16 mouse cellular contexts compared by ENCODE assay signal in the genomic region with DNA sequence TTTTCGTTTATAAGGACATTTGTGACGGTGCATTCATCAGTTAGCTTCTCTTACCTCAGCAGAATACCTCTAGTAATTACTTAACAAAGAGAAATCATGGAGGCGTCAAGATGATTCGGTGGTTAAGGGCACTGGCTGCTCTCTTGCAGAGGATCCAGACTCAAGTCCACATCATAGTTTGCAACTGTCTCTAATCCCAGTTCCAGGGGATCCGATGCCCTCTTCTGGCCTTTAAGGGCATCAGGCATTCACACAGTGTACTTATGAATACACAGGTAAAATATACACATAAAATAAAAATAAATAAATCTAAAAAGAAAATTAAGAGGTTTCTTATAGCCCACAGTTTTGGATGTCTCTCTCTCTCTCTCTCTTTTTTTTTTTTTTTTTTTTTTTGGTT. TPM values are rescaled to one million over a fixed set of nuclear protein-coding genes. Genes with fewer than 3 reads are reported as not detected.
DNase-seq lines count a peak whose midpoint lies in the region; ATAC-seq and TF ChIP-seq lines count a peak whose summit lies in the region.
"Had no signal": no experiment of that assay in that cellular context is flagged by ENCODE, and none has a peak within 500 bp of the region (broad histone marks: within the 10 kb centered on the region; RNA-seq: fewer than 3 reads in every experiment).

No protein-coding gene starts in this region.

- TF ChIP-seq RAD21 in MEL (IDR thresholded peaks at IDR 0.05; ENCODE audit: low read depth, low read length), result peak; percentile 34

- peak; percentile 32; the same call in 1 of the 2 replicates for TF ChIP-seq CTCF in liver, postnatal 0 days (IDR thresholded peaks at IDR 0.05; ENCODE audit: low read depth)
- peak; percentile 16 to 54 (median 20); a peak in 3 of 6 replicates for TF ChIP-seq CTCF in MEL (IDR thresholded peaks at IDR 0.05 in 2 of 3, conservative IDR thresholded peaks at IDR 0.05 in 1 of 3; ENCODE audit: control insufficient read depth in 1 of 3, insufficient read depth in 1 of 3, low read depth in 2 of 3, low read length in 3 of 3, poor library complexity in 1 of 3, severe bottlenecking in 1 of 3)

- no peak overlapping the region for H3K4me2 ChIP-seq in liver, postnatal 0 days (ENCODE audit: low read depth, low read length)
- H3K4me2 ChIP-seq in liver, embryonic 12.5 days, result no peak overlapping the region
- H3K4me2 ChIP-seq: forebrain, embryonic 13.5 days; hindbrain, embryonic 14.5 days; limb, embryonic 13.5 days; midbrain, embryonic 15.5 days had no signal

- H3K4me1 ChIP-seq in liver, postnatal 0 days (ENCODE audit: insufficient read depth), result peaks cover 4% of the 10 kb centered on the region
- peaks cover 16% of the 10 kb centered on the region for H3K4me1 ChIP-seq in liver, embryonic 12.5 days
- H3K4me1 ChIP-seq in MEL (ENCODE audit: control insufficient read depth in 1 of 2, insufficient read depth in 2 of 2, low read length in 2 of 2), result peaks cover 0 to 17% of the 10 kb centered on the region in 2 experiments; a peak in 1 of 4 replicates

- ATAC-seq in CD4-positive, CD25-positive, alpha-beta regulatory T cell, adult 4 months, result no peak
- ATAC-seq in liver, postnatal 0 days, result no peak
- no peak for ATAC-seq in liver, embryonic 12.5 days
- ATAC-seq: forebrain, embryonic 13.5 days; midbrain, embryonic 15.5 days had no signal

- no peak for TF ChIP-seq POLR2A in MEL (IDR thresholded peaks at IDR 0.05; ENCODE audit: control insufficient read depth in 1 of 2, insufficient read depth in 1 of 2, low read depth in 1 of 2, low read length in 2 of 2, poor library complexity in 1 of 2)

- H3K9ac ChIP-seq in liver, postnatal 0 days (replicated peaks), result no peak overlapping the region
- no peak overlapping the region for H3K9ac ChIP-seq in liver, embryonic 12.5 days
- H3K9ac ChIP-seq in MEL (ENCODE audit: control insufficient read depth, low read depth, low read length, poor library complexity, severe bottlenecking), result no peak overlapping the region
- H3K9ac ChIP-seq: forebrain, embryonic 13.5 days; hindbrain, embryonic 14.5 days; limb, embryonic 13.5 days; midbrain, embryonic 15.5 days had no signal

- peak; percentile 58 for DNase-seq in CD4-positive, CD25-positive, alpha-beta regulatory T cell, adult 2 months (ENCODE audit: low read depth, low spot score)
- DNase-seq in liver, postnatal 0 days, result no peak
- DNase-seq in MEL (ENCODE audit: low read depth, low spot score), result peak; percentile 60
- peak; percentile 39 for DNase-seq in splenic B cell, adult 2 months (ENCODE audit: low read depth, low spot score)
- no peak for DNase-seq in embryo, embryonic 10.5 days (ENCODE audit: low spot score)
- no peak for DNase-seq in layer of hippocampus, postnatal 10 days (ENCODE audit: low spot score in 2 of 2)
- DNase-seq: adrenal gland, adult 2 months; cerebellum, adult 2 months; heart, postnatal 10 days; right cerebral cortex, postnatal 4 days had no signal

- no peaks in the 10 kb centered on the region for H3K9me3 ChIP-seq in liver, postnatal 0 days (ENCODE audit: low read length)
- no peaks in the 10 kb centered on the region for H3K9me3 ChIP-seq in liver, embryonic 12.5 days (replicated peaks)
- no peaks in the 10 kb centered on the region for H3K9me3 ChIP-seq in MEL (replicated peaks; ENCODE audit: insufficient read depth, low read length)
- H3K9me3 ChIP-seq: forebrain, embryonic 13.5 days; limb, embryonic 13.5 days; midbrain, embryonic 15.5 days had no signal

- no peaks in the 10 kb centered on the region for H3K36me3 ChIP-seq in liver, postnatal 0 days (replicated peaks; ENCODE audit: insufficient read depth, low read length)
- H3K36me3 ChIP-seq in liver, embryonic 12.5 days, result no peaks in the 10 kb centered on the region
- peaks cover 0 to 10% of the 10 kb centered on the region in 2 experiments; a peak in 2 of 4 replicates for H3K36me3 ChIP-seq in MEL (ENCODE audit: control insufficient read depth in 1 of 2, insufficient read depth in 2 of 2, low read length in 2 of 2)
- no peaks in the 10 kb centered on the region for H3K36me3 ChIP-seq in splenic B cell, adult 2 months (ENCODE audit: control insufficient read depth, insufficient read depth, low read length, poor library complexity, severe bottlenecking)
- H3K36me3 ChIP-seq: limb, embryonic 13.5 days; midbrain, embryonic 15.5 days had no signal

- no peaks in the 10 kb centered on the region; the same call in 1 of the 2 replicates for H3K79me2 ChIP-seq in MEL (ENCODE audit: control insufficient read depth, insufficient read depth, low read length, poor library complexity)

- H3K27me3 ChIP-seq in liver, postnatal 0 days (ENCODE audit: insufficient read depth, low read length), result 0 out of 2 replicates have a peak, but pooled peaks cover 3% of the 10 kb centered on the region
- peaks cover 32% of the 10 kb centered on the region; the same call in 1 of the 2 replicates for H3K27me3 ChIP-seq in liver, embryonic 12.5 days (replicated peaks)
- peaks cover 0 to 2% of the 10 kb centered on the region in 2 experiments; a peak in 1 of 4 replicates for H3K27me3 ChIP-seq in MEL (ENCODE audit: control insufficient read depth in 1 of 2, insufficient read depth in 2 of 2, low read length in 2 of 2)
- no peaks in the 10 kb centered on the region for H3K27me3 ChIP-seq in splenic B cell, adult 2 months (ENCODE audit: control insufficient read depth, insufficient read depth, low read length, poor library complexity, severe bottlenecking)
- H3K27me3 ChIP-seq: limb, embryonic 13.5 days; midbrain, embryonic 15.5 days had no signal

- WGBS in liver, postnatal 0 days (ENCODE audit: insufficient replicate concordance), result 62% methylated on average over 5 of the region's 5 CpGs
- WGBS in liver, embryonic 12.5 days (ENCODE audit: insufficient replicate concordance), result 53% methylated on average over 5 of the region's 5 CpGs

- no peak overlapping the region for H3K27ac ChIP-seq in liver, postnatal 0 days (ENCODE audit: low read depth)
- H3K27ac ChIP-seq in liver, embryonic 12.5 days, result no peak overlapping the region
- H3K27ac ChIP-seq in MEL (ENCODE audit: control insufficient read depth, low read depth, low read length), result no peak overlapping the region
- H3K27ac ChIP-seq: forebrain, embryonic 13.5 days; hindbrain, embryonic 14.5 days; limb, embryonic 13.5 days; midbrain, embryonic 15.5 days had no signal

- TF ChIP-seq EP300 in liver, postnatal 0 days (IDR thresholded peaks at IDR 0.05; ENCODE audit: low read depth), result no peak
- TF ChIP-seq EP300 in MEL (IDR thresholded peaks at IDR 0.05; ENCODE audit: low read depth in 1 of 2, low read length in 2 of 2), result no peak

- H3K4me3 ChIP-seq in liver, postnatal 0 days (ENCODE audit: low read depth, low read length), result no peak overlapping the region
- H3K4me3 ChIP-seq in liver, embryonic 12.5 days, result no peak overlapping the region
- no peak overlapping the region for H3K4me3 ChIP-seq in MEL (ENCODE audit: control insufficient read depth in 1 of 2, insufficient read depth in 1 of 2, low read depth in 2 of 2, low read length in 2 of 2)
- H3K4me3 ChIP-seq: forebrain, embryonic 13.5 days; limb, embryonic 13.5 days; midbrain, embryonic 15.5 days had no signal

TF ChIP-seq in MEL, 35 proteins besides CTCF, POLR2A, EP300 and RAD21:
- TF ChIP-seq SIN3A (IDR thresholded peaks at IDR 0.05; ENCODE audit: low read length) (no peak), ZNF384 (IDR thresholded peaks at IDR 0.05; ENCODE audit: low read depth, low read length) (0 out of 2 replicates have a peak, but pooled peaks have one; percentile 30), CHD2 (IDR thresholded peaks at IDR 0.05; ENCODE audit: low read length) (no peak), ZKSCAN1 (IDR thresholded peaks at IDR 0.05; ENCODE audit: low read depth, low read length) (no peak), SMC3 (IDR thresholded peaks at IDR 0.05; ENCODE audit: low read depth, low read length) (peak; percentile 46), ZC3H11A (IDR thresholded peaks at IDR 0.05; ENCODE audit: low read depth, low read length) (peak; percentile 29; the same call in 1 of the 2 replicates), MXI1 (IDR thresholded peaks at IDR 0.05; ENCODE audit: low read depth, low read length) (no peak)

RNA-seq across cellular contexts. Expression of gene Gltp, which starts 5.0 kb away (rescaled TPM):
- polyA plus RNA-seq in CD4-positive, CD25-positive, alpha-beta regulatory T cell, adult 4 months (2017; shearing (Covaris generic)), result 100 to 1,000 TPM; 217 to 251 TPM
- polyA plus RNA-seq in liver, postnatal 0 days (2015; fragmentation: Nextera tagmentation; extraction: Ambion mirVana), result 23.1 and 23.8 TPM in 2 replicates
- 41.9 and 44.0 TPM in 2 replicates for polyA plus RNA-seq in liver, embryonic 12.5 days (2016; fragmentation: Nextera tagmentation; extraction: Ambion mirVana)
- total RNA-seq in MEL (2012; rRNA removed), result 18.3 and 18.8 TPM in 2 replicates
- polyA plus RNA-seq in MEL (2012; ENCODE audit: insufficient read depth in 1 of 2, insufficient read length in 2 of 2, low read depth in 1 of 2, low replicate concordance in 2 of 2, missing spikeins in 1 of 2), result 100 to 1,000 TPM in 1 of 2 experiments, 10 to 100 TPM in 1; 67.2 to 211 TPM
- 10 to 100 TPM; 25.4 to 26.7 TPM for total RNA-seq in layer of hippocampus, postnatal 10 days (2021)

RNA-seq across cellular contexts. Expression of gene Tchp, which starts 11.8 kb away (rescaled TPM):
- 10 to 100 TPM in 1 of 2 experiments, 1 to 10 TPM in 1; 3.7 to 14.3 TPM for polyA plus RNA-seq in CD4-positive, CD25-positive, alpha-beta regulatory T cell, adult 4 months (2017; shearing (Covaris generic))
- 1.9 and 2.4 TPM in 2 replicates for polyA plus RNA-seq in liver, postnatal 0 days (2015; fragmentation: Nextera tagmentation; extraction: Ambion mirVana)
- 6.2 and 7.5 TPM in 2 replicates for polyA plus RNA-seq in liver, embryonic 12.5 days (2016; fragmentation: Nextera tagmentation; extraction: Ambion mirVana)
- total RNA-seq in MEL (2012; rRNA removed), result 10.4 and 13.6 TPM in 2 replicates
- polyA plus RNA-seq in MEL (2012; ENCODE audit: insufficient read depth in 1 of 2, insufficient read length in 2 of 2, low read depth in 1 of 2, low replicate concordance in 2 of 2, missing spikeins in 1 of 2), result 10 to 100 TPM in 1 of 2 experiments, not detected in 1; 21.1 TPM
- total RNA-seq in layer of hippocampus, postnatal 10 days (2021), result 10 to 100 TPM; 14.1 to 15.8 TPM

RNA-seq across cellular contexts. Expression of gene Trpv4, which starts 37.6 kb away (rescaled TPM):
- polyA plus RNA-seq in CD4-positive, CD25-positive, alpha-beta regulatory T cell, adult 4 months (2017; shearing (Covaris generic)), result 1 to 10 TPM in 1 of 2 experiments, under 1 TPM in 1; 0.13 to 1.4 TPM
- polyA plus RNA-seq in liver, postnatal 0 days (2015; fragmentation: Nextera tagmentation; extraction: Ambion mirVana), result 0.32 and 0.38 TPM in 2 replicates
- polyA plus RNA-seq in liver, embryonic 12.5 days (2016; fragmentation: Nextera tagmentation; extraction: Ambion mirVana), result 0.19 and 0.29 TPM in 2 replicates
- total RNA-seq in MEL (2012; rRNA removed), result not detected in 2 replicates
- under 1 TPM in 1 of 2 experiments, not detected in 1; 0.29 TPM for polyA plus RNA-seq in MEL (2012; ENCODE audit: insufficient read depth in 1 of 2, insufficient read length in 2 of 2, low read depth in 1 of 2, low replicate concordance in 2 of 2, missing spikeins in 1 of 2)
- total RNA-seq in layer of hippocampus, postnatal 10 days (2021), result 1 to 10 TPM; 1.0 to 2.4 TPM

Comparison
In these comparisons a context has a peak if more than half of its experiments do, and no peak if none do; other contexts are left out.
1. DNase-seq: peak in CD4-positive, CD25-positive, alpha-beta regulatory T cell, adult 2 months (single experiment), MEL (single experiment) and splenic B cell, adult 2 months (single experiment); none in liver, postnatal 0 days (single experiment), embryo, embryonic 10.5 days (single experiment) and layer of hippocampus, postnatal 10 days (0 of 2).